Mouse (Mus musculus): Measurements from ENCODE around the gene Gm13539. TPM values are rescaled to one million over a fixed set of nuclear protein-coding genes. Genes with fewer than 3 reads are reported as not detected.
"Not testable (repeated sequence)": the region's sequence is repeated elsewhere in the genome, so short reads cannot be mapped to it uniquely, and the experiment has no call there.

Gene Gm13539
- polyA plus RNA-seq, 1 experiment from 2014 or later, result 1.2 TPM

GRCm38 (mm10) chr2:25811711-25812110 is 29.7 kb downstream of the Gm13539 start:
- WGBS, result 69% methylated on average over 2 of the region's 2 CpGs
- Histone ChIP-seq H3K9ac (ENCODE audit: low read length) (no peak overlapping the region), H3K9me3 (ENCODE audit: control insufficient read depth, low read length) (no peaks in the 10 kb centered on the region), H3K36me3 (ENCODE audit: control insufficient read depth, insufficient read depth, low read length) (no peaks in the 10 kb centered on the region), H3K27ac (replicated peaks) (no peak overlapping the region), H3K4me1 (replicated peaks; ENCODE audit: control insufficient read depth, insufficient read depth) (no peaks in the 10 kb centered on the region), H3K27me3 (ENCODE audit: control insufficient read depth, insufficient read depth, low read length) (no peaks in the 10 kb centered on the region), H3K4me3 (ENCODE audit: low read depth, low read length) (no peak overlapping the region), H3K4me2 (replicated peaks; ENCODE audit: low read depth) (no peak overlapping the region)
- ATAC-seq (ENCODE audit: low FRiP score, low TSS enrichment), result no peak
- no peak for TF ChIP-seq EP300 (optimal IDR thresholded peaks at IDR 0.05)
- TF ChIP-seq CTCF (IDR thresholded peaks at IDR 0.05; ENCODE audit: low read depth), result no peak
- DNase-seq (ENCODE audit: low spot score), result no peak

- H3K4me1 ChIP-seq (replicated peaks; ENCODE audit: control insufficient read depth, insufficient read depth), result no peaks in the 10 kb centered on the region
- no peaks in the 10 kb centered on the region for H3K36me3 ChIP-seq (ENCODE audit: control insufficient read depth, insufficient read depth, low read length)
- H3K4me3 ChIP-seq (ENCODE audit: low read depth, low read length), result no peak overlapping the region
- H3K27ac ChIP-seq (replicated peaks), result no peak overlapping the region
- H3K9me3 ChIP-seq (ENCODE audit: control insufficient read depth, low read length), result no peaks in the 10 kb centered on the region
- no peak overlapping the region for H3K9ac ChIP-seq (ENCODE audit: low read length)
- H3K4me2 ChIP-seq (replicated peaks; ENCODE audit: low read depth), result no peak overlapping the region
- WGBS, result 78% methylated on average over 5 of the region's 5 CpGs
- TF ChIP-seq CTCF (IDR thresholded peaks at IDR 0.05; ENCODE audit: low read depth), result peak; percentile 30; the same call in 1 of the 2 replicates
- TF ChIP-seq EP300 (optimal IDR thresholded peaks at IDR 0.05), result no peak
- no peaks in the 10 kb centered on the region for H3K27me3 ChIP-seq (ENCODE audit: control insufficient read depth, insufficient read depth, low read length)
- no peak for ATAC-seq (ENCODE audit: low FRiP score, low TSS enrichment)
- no peak for DNase-seq (ENCODE audit: low spot score)
These were observed 31.3 kb downstream of the Gm13539 start for GRCm38 (mm10) chr2:25813364-25813763.

- H3K4me2 ChIP-seq (replicated peaks; ENCODE audit: low read depth); H3K36me3 ChIP-seq (ENCODE audit: control insufficient read depth, insufficient read depth, low read length); DNase-seq (ENCODE audit: low spot score); H3K27me3 ChIP-seq (ENCODE audit: control insufficient read depth, insufficient read depth, low read length); H3K9me3 ChIP-seq (ENCODE audit: control insufficient read depth, low read length); ATAC-seq (ENCODE audit: low FRiP score, low TSS enrichment); H3K9ac ChIP-seq (ENCODE audit: low read length); H3K4me1 ChIP-seq (replicated peaks; ENCODE audit: control insufficient read depth, insufficient read depth); H3K27ac ChIP-seq (replicated peaks); H3K4me3 ChIP-seq (ENCODE audit: low read depth, low read length): not testable (repeated sequence)
- WGBS, result 74% methylated on average over 1 of the region's 1 CpGs
These were observed 33.7 kb downstream of the Gm13539 start, which contains the start of gene Glt6d1 for GRCm38 (mm10) chr2:25815748-25816147. TSS of gene Glt6d1 (minus strand) at chr2:25815848.

GRCm38 (mm10) chr2:25822806-25823205 is 40.7 kb downstream of the Gm13539 start, which contains the start of gene Lcn9:
TSS of gene Lcn9 (plus strand) at chr2:25823153.
- H3K27me3 ChIP-seq (ENCODE audit: control insufficient read depth, insufficient read depth, low read length), result no peaks in the 10 kb centered on the region
- 76% methylated on average over 1 of the region's 1 CpGs for WGBS
- no peak for ATAC-seq (ENCODE audit: low FRiP score, low TSS enrichment)
- no peak within 1 kb of the TSS for H3K4me2 ChIP-seq (replicated peaks; ENCODE audit: low read depth)
- TF ChIP-seq CTCF (IDR thresholded peaks at IDR 0.05; ENCODE audit: low read depth), result no peak
- TF ChIP-seq EP300 (optimal IDR thresholded peaks at IDR 0.05), result no peak
- no peak within 1 kb of the TSS for H3K27ac ChIP-seq (replicated peaks)
- no peak within 1 kb of the TSS for H3K4me3 ChIP-seq (ENCODE audit: low read depth, low read length)
- no peaks in the 10 kb centered on the region for H3K4me1 ChIP-seq (replicated peaks; ENCODE audit: control insufficient read depth, insufficient read depth)
- H3K9me3 ChIP-seq (ENCODE audit: control insufficient read depth, low read length), result no peaks in the 10 kb centered on the region
- no peaks in the 10 kb centered on the region for H3K36me3 ChIP-seq (ENCODE audit: control insufficient read depth, insufficient read depth, low read length)
- no peak for DNase-seq (ENCODE audit: low spot score)
- H3K9ac ChIP-seq (ENCODE audit: low read length), result no peak within 1 kb of the TSS

GRCm38 (mm10) chr2:25824751-25825150 is 42.7 kb downstream of the Gm13539 start:
- Histone ChIP-seq H3K9me3 (ENCODE audit: control insufficient read depth, low read length) (no peaks in the 10 kb centered on the region), H3K36me3 (ENCODE audit: control insufficient read depth, insufficient read depth, low read length) (no peaks in the 10 kb centered on the region), H3K4me1 (replicated peaks; ENCODE audit: control insufficient read depth, insufficient read depth) (no peaks in the 10 kb centered on the region), H3K9ac (ENCODE audit: low read length) (no peak overlapping the region), H3K27me3 (ENCODE audit: control insufficient read depth, insufficient read depth, low read length) (no peaks in the 10 kb centered on the region), H3K4me2 (replicated peaks; ENCODE audit: low read depth) (no peak overlapping the region), H3K4me3 (ENCODE audit: low read depth, low read length) (no peak overlapping the region), H3K27ac (replicated peaks) (no peak overlapping the region)
- no peak for DNase-seq (ENCODE audit: low spot score)
- 74% methylated on average over 3 of the region's 3 CpGs for WGBS
- TF ChIP-seq EP300 (optimal IDR thresholded peaks at IDR 0.05) (no peak), CTCF (IDR thresholded peaks at IDR 0.05; ENCODE audit: low read depth) (no peak)
- no peak for ATAC-seq (ENCODE audit: low FRiP score, low TSS enrichment)

GRCm38 (mm10) chr2:25828344-25828947 is 46.4 kb downstream of the Gm13539 start:
- Histone ChIP-seq H3K36me3 (ENCODE audit: control insufficient read depth, insufficient read depth, low read length) (no peaks in the 10 kb centered on the region), H3K9ac (ENCODE audit: low read length) (no peak overlapping the region), H3K27me3 (ENCODE audit: control insufficient read depth, insufficient read depth, low read length) (no peaks in the 10 kb centered on the region), H3K27ac (replicated peaks) (no peak overlapping the region), H3K4me3 (ENCODE audit: low read depth, low read length) (no peak overlapping the region), H3K4me1 (replicated peaks; ENCODE audit: control insufficient read depth, insufficient read depth) (no peaks in the 10 kb centered on the region), H3K4me2 (replicated peaks; ENCODE audit: low read depth) (no peak overlapping the region), H3K9me3 (ENCODE audit: control insufficient read depth, low read length) (no peaks in the 10 kb centered on the region)
- ATAC-seq (ENCODE audit: low FRiP score, low TSS enrichment), result no peak
- no peak for DNase-seq (ENCODE audit: low spot score)
- TF ChIP-seq EP300 (optimal IDR thresholded peaks at IDR 0.05) (no peak), CTCF (IDR thresholded peaks at IDR 0.05; ENCODE audit: low read depth) (0 out of 2 replicates have a peak, but pooled peaks have one; percentile 2)
- 78% methylated on average over 8 of the region's 8 CpGs for WGBS

Data from stomach, postnatal 0 days (tissue).